Mouse (Mus musculus): ENCODE results near the gene Rprml. TPM values are rescaled to one million over a fixed set of nuclear protein-coding genes. Genes with fewer than 3 reads are reported as not detected.
A peak's percentile ranks its signal among the peaks of the same experiment; 100 is the strongest.
"Not testable (repeated sequence)": the region's sequence is repeated elsewhere in the genome, so short reads cannot be mapped to it uniquely, and the experiment has no call there.

The Rprml gene
- polyA plus RNA-seq, 1 experiment: not detected

- TF ChIP-seq CTCF (IDR thresholded peaks at IDR 0.05; ENCODE audit: insufficient read depth, low read depth, low read length): 0 out of 2 replicates have a peak, but pooled peaks have one; percentile 18
- WGBS: 33% methylated on average over 2 of the region's 2 CpGs
- not testable (repeated sequence) for H3K4me1 ChIP-seq (ENCODE audit: control insufficient read depth, insufficient read depth, low read length); H3K27ac ChIP-seq (ENCODE audit: insufficient read depth, low read depth, low read length); H3K4me3 ChIP-seq (ENCODE audit: insufficient read depth, low read depth, low read length)
Measured at GRCm38 (mm10) chr11:103677042-103677441, 27.7 kb downstream of the Rprml start.

- Histone ChIP-seq H3K27ac (ENCODE audit: insufficient read depth, low read depth, low read length) (no peak overlapping the region), H3K4me1 (ENCODE audit: control insufficient read depth, insufficient read depth, low read length) (peaks cover 13% of the 10 kb centered on the region; the same call in 1 of the 2 replicates), H3K4me3 (ENCODE audit: insufficient read depth, low read depth, low read length) (no peak overlapping the region)
- 65% methylated on average over 11 of the region's 11 CpGs for WGBS
- TF ChIP-seq CTCF (IDR thresholded peaks at IDR 0.05; ENCODE audit: insufficient read depth, low read depth, low read length) (no peak), POLR2A (IDR thresholded peaks at IDR 0.05; ENCODE audit: insufficient read depth, low read depth, low read length) (no peak)
Measured at GRCm38 (mm10) chr11:103683667-103684334, 34.4 kb downstream of the Rprml start.

- no peak overlapping the region for H3K4me3 ChIP-seq (ENCODE audit: insufficient read depth, low read depth, low read length)
- no peak for TF ChIP-seq POLR2A (IDR thresholded peaks at IDR 0.05; ENCODE audit: insufficient read depth, low read depth, low read length)
- 35% methylated on average over 7 of the region's 7 CpGs for WGBS
- H3K27ac ChIP-seq (ENCODE audit: insufficient read depth, low read depth, low read length): no peak overlapping the region
- H3K4me1 ChIP-seq (ENCODE audit: control insufficient read depth, insufficient read depth, low read length): peaks cover 13% of the 10 kb centered on the region; the same call in 1 of the 2 replicates
Measured at GRCm38 (mm10) chr11:103685261-103685736, 35.9 kb downstream of the Rprml start.

- 79% methylated on average over 6 of the region's 6 CpGs for WGBS
- no peak overlapping the region for H3K27ac ChIP-seq (ENCODE audit: insufficient read depth, low read depth, low read length)
- TF ChIP-seq POLR2A (IDR thresholded peaks at IDR 0.05; ENCODE audit: insufficient read depth, low read depth, low read length) (no peak), CTCF (IDR thresholded peaks at IDR 0.05; ENCODE audit: insufficient read depth, low read depth, low read length) (no peak)
Measured at GRCm38 (mm10) chr11:103686706-103687105, 37.3 kb downstream of the Rprml start.

GRCm38 (mm10) chr11:103688271-103688979 is 39.1 kb downstream of the Rprml start:
- Histone ChIP-seq H3K4me3 (ENCODE audit: insufficient read depth, low read depth, low read length) (no peak overlapping the region), H3K4me1 (ENCODE audit: control insufficient read depth, insufficient read depth, low read length) (peaks cover 13% of the 10 kb centered on the region; the same call in 1 of the 2 replicates), H3K27ac (ENCODE audit: insufficient read depth, low read depth, low read length) (no peak overlapping the region)
- 43% methylated on average over 6 of the region's 6 CpGs for WGBS
- no peak for TF ChIP-seq POLR2A (IDR thresholded peaks at IDR 0.05; ENCODE audit: insufficient read depth, low read depth, low read length)
- no peak for TF ChIP-seq CTCF (IDR thresholded peaks at IDR 0.05; ENCODE audit: insufficient read depth, low read depth, low read length)

More at GRCm38 (mm10) chr11:103686706-103687105, 37.3 kb downstream of the Rprml start:
- no peak overlapping the region for H3K4me3 ChIP-seq (ENCODE audit: insufficient read depth, low read depth, low read length)
- peaks cover 13% of the 10 kb centered on the region; the same call in 1 of the 2 replicates for H3K4me1 ChIP-seq (ENCODE audit: control insufficient read depth, insufficient read depth, low read length)

- TF ChIP-seq CTCF (IDR thresholded peaks at IDR 0.05; ENCODE audit: insufficient read depth, low read depth, low read length): no peak
- no peak for TF ChIP-seq POLR2A (IDR thresholded peaks at IDR 0.05; ENCODE audit: insufficient read depth, low read depth, low read length)
- 26% methylated on average over 3 of the region's 3 CpGs for WGBS
- no peak overlapping the region for H3K27ac ChIP-seq (ENCODE audit: insufficient read depth, low read depth, low read length)
- H3K4me3 ChIP-seq (ENCODE audit: insufficient read depth, low read depth, low read length): no peak overlapping the region
- H3K4me1 ChIP-seq (ENCODE audit: control insufficient read depth, insufficient read depth, low read length): peaks cover 13% of the 10 kb centered on the region; the same call in 1 of the 2 replicates
Measured at GRCm38 (mm10) chr11:103688980-103689378, 39.6 kb downstream of the Rprml start.

GRCm38 (mm10) chr11:103691036-103691435 is 41.7 kb downstream of the Rprml start:
- TF ChIP-seq POLR2A (IDR thresholded peaks at IDR 0.05; ENCODE audit: insufficient read depth, low read depth, low read length): no peak
- no peak overlapping the region for H3K27ac ChIP-seq (ENCODE audit: insufficient read depth, low read depth, low read length)
- WGBS: 100% methylated on average over 1 of the region's 1 CpGs
- H3K4me3 ChIP-seq (ENCODE audit: insufficient read depth, low read depth, low read length): no peak overlapping the region
- H3K4me1 ChIP-seq (ENCODE audit: control insufficient read depth, insufficient read depth, low read length): peaks cover 6% of the 10 kb centered on the region; the same call in 1 of the 2 replicates

- Histone ChIP-seq H3K4me3 (ENCODE audit: insufficient read depth, low read depth, low read length) (no peak overlapping the region), H3K27ac (ENCODE audit: insufficient read depth, low read depth, low read length) (no peak overlapping the region), H3K4me1 (ENCODE audit: control insufficient read depth, insufficient read depth, low read length) (no peaks in the 10 kb centered on the region)
- 43% methylated on average over 1 of the region's 1 CpGs for WGBS
- TF ChIP-seq CTCF (IDR thresholded peaks at IDR 0.05; ENCODE audit: insufficient read depth, low read depth, low read length): no peak
- TF ChIP-seq POLR2A (IDR thresholded peaks at IDR 0.05; ENCODE audit: insufficient read depth, low read depth, low read length): no peak
Measured at GRCm38 (mm10) chr11:103693241-103693640, 43.9 kb downstream of the Rprml start.

GRCm38 (mm10) chr11:103696851-103697564 is 47.6 kb downstream of the Rprml start:
- peak overlapping the region; percentile 99; the same call in 1 of the 2 replicates for H3K27ac ChIP-seq (ENCODE audit: insufficient read depth, low read depth, low read length)
- H3K4me3 ChIP-seq (ENCODE audit: insufficient read depth, low read depth, low read length): peak overlapping the region; percentile 68
- TF ChIP-seq CTCF (IDR thresholded peaks at IDR 0.05; ENCODE audit: insufficient read depth, low read depth, low read length): no peak
- no peak for TF ChIP-seq POLR2A (IDR thresholded peaks at IDR 0.05; ENCODE audit: insufficient read depth, low read depth, low read length)
- peaks cover 5% of the 10 kb centered on the region for H3K4me1 ChIP-seq (ENCODE audit: control insufficient read depth, insufficient read depth, low read length)
- WGBS: under 1% methylated on average over 18 of the region's 18 CpGs

Measured in olfactory bulb, adult 2 months (tissue).